Mouse (Mus musculus): ENCODE measurements at regions not wholly inside any gene's neighbourhood (a gene's known extent, or its start where the extent isn't known, plus 50 kb on each side); places are given as distances from the start of the nearest gene placed in this dataset.
A peak's percentile ranks its signal among the peaks of the same experiment; 100 is the strongest.

DNA sequence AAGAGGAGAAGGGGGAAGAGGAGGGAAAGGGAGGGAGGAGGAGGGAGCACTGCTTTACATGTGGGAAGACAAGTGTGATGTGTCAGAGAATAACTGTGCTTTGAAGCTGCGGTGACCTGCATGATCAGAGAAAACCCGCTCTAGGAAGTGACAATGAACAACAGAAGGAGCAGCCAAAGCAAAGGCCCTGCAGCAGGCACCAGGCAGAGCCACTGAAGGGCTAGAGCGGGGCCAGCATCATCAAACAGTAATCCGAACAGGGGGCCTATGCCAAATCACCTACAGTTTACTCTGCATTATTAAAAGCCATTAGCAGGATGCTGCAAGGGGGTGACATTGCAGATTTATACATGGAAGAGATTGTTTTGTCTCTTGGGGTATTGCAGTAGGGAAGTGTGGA lies 583.4 kb upstream of the Gm19410 start:
- H3K27ac ChIP-seq, result no peak overlapping the region
- H3K4me1 ChIP-seq (ENCODE audit: insufficient read depth, low read length), result no peaks in the 10 kb centered on the region
- DNase-seq (ENCODE audit: low spot score) (no peak), ATAC-seq (no peak)
- no peak overlapping the region for H3K4me2 ChIP-seq (ENCODE audit: low read depth, low read length)
- H3K36me3 ChIP-seq (ENCODE audit: insufficient read depth, low read length), result no peaks in the 10 kb centered on the region
- H3K9ac ChIP-seq (replicated peaks; ENCODE audit: low read length), result no peak overlapping the region
- no peaks in the 10 kb centered on the region for H3K9me3 ChIP-seq (ENCODE audit: low read length)
- 77% methylated on average over 4 of the region's 4 CpGs for WGBS
- no peak overlapping the region for H3K4me3 ChIP-seq (ENCODE audit: low read length)
- TF ChIP-seq CTCF (IDR thresholded peaks at IDR 0.05; ENCODE audit: low read depth), result no peak
- H3K27me3 ChIP-seq (ENCODE audit: insufficient read depth, low read length), result no peaks in the 10 kb centered on the region

DNA sequence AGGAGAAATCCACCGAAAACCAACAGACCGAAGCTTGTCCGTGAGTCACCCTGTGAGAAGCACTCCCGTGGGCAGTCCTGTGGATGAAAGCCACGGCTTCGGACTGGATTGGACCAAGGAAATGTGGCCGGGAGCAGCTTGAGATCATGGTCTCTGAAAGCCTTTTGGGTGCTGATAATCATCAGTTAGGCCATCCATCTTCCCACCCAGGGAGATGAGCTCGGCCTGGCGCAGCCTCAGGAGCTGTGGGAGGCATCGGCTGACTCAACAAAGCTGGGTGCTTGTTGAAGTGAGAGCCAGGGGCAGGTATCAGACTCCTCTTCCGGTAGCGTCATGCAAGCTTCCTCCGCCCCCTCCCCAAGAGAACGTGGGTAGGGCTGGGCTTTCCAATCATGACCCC lies 582.2 kb upstream of the Gm19410 start:
- no peaks in the 10 kb centered on the region for H3K27me3 ChIP-seq (ENCODE audit: insufficient read depth, low read length)
- H3K9me3 ChIP-seq (ENCODE audit: low read length), result no peaks in the 10 kb centered on the region
- no peaks in the 10 kb centered on the region for H3K4me1 ChIP-seq (ENCODE audit: insufficient read depth, low read length)
- WGBS, result 92% methylated on average over 14 of the region's 14 CpGs
- no peak for ATAC-seq
- DNase-seq (ENCODE audit: low spot score), result no peak
- no peak overlapping the region for H3K4me2 ChIP-seq (ENCODE audit: low read depth, low read length)
- no peaks in the 10 kb centered on the region for H3K36me3 ChIP-seq (ENCODE audit: insufficient read depth, low read length)
- H3K27ac ChIP-seq, result no peak overlapping the region
- H3K9ac ChIP-seq (replicated peaks; ENCODE audit: low read length), result no peak overlapping the region
- TF ChIP-seq CTCF (IDR thresholded peaks at IDR 0.05; ENCODE audit: low read depth), result no peak
- no peak overlapping the region for H3K4me3 ChIP-seq (ENCODE audit: low read length)

DNA sequence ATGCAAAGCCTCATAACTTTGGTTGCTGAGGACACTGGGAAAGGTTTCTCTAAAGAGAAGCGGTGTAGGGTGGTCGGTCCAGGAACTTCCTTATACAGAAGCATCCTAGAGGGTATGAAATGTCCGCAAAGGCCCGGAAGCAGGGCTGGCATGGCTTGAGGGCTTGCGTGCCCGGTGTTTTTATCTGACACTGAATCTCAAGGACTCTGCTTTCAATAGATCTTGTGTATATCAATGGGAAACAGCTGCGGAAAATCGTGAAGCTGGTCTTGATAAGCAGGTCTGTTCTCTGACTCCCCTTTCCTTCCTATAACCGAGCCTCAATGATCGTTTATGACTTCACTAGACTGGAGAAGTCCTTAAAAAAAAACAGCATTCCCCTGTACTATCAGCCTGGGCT lies 580.4 kb upstream of the Gm19410 start:
- no peaks in the 10 kb centered on the region for H3K27me3 ChIP-seq (ENCODE audit: insufficient read depth, low read length)
- no peaks in the 10 kb centered on the region for H3K9me3 ChIP-seq (ENCODE audit: low read length)
- H3K36me3 ChIP-seq (ENCODE audit: insufficient read depth, low read length), result no peaks in the 10 kb centered on the region
- WGBS, result 87% methylated on average over 10 of the region's 10 CpGs
- DNase-seq (ENCODE audit: low spot score) (no peak), ATAC-seq (no peak)
- H3K4me1 ChIP-seq (ENCODE audit: insufficient read depth, low read length), result no peaks in the 10 kb centered on the region
- H3K4me3 ChIP-seq (ENCODE audit: low read length), result no peak overlapping the region
- no peak overlapping the region for H3K9ac ChIP-seq (replicated peaks; ENCODE audit: low read length)
- H3K27ac ChIP-seq, result no peak overlapping the region
- H3K4me2 ChIP-seq (ENCODE audit: low read depth, low read length), result no peak overlapping the region
- no peak for TF ChIP-seq CTCF (IDR thresholded peaks at IDR 0.05; ENCODE audit: low read depth)

DNA sequence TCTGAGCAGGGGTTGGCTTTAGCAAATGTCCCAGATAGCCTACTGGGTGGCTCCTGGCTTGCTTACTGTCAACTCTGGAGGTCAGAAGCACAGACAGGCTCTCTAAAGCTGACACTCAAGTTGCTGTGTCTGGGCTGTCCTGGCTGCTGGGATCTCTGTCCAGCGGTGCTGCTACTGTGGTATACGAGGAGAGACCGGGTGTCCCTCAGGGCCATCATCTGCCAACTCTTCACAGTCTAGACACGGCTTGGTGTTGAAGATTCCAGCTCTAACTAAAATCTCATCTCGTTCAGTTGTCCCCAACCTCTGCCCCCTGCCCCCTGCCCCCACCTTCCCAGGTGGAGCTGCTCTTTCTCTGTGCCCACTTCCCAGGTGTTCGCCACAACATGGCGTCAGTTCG lies 577.1 kb upstream of the Gm19410 start:
- H3K36me3 ChIP-seq (ENCODE audit: insufficient read depth, low read length), result no peaks in the 10 kb centered on the region
- no peaks in the 10 kb centered on the region for H3K9me3 ChIP-seq (ENCODE audit: low read length)
- H3K4me2 ChIP-seq (ENCODE audit: low read depth, low read length), result no peak overlapping the region
- DNase-seq (ENCODE audit: low spot score) (no peak), ATAC-seq (no peak)
- no peaks in the 10 kb centered on the region for H3K27me3 ChIP-seq (ENCODE audit: insufficient read depth, low read length)
- H3K27ac ChIP-seq, result no peak overlapping the region
- no peak overlapping the region for H3K4me3 ChIP-seq (ENCODE audit: low read length)
- H3K4me1 ChIP-seq (ENCODE audit: insufficient read depth, low read length), result no peaks in the 10 kb centered on the region
- TF ChIP-seq CTCF (IDR thresholded peaks at IDR 0.05; ENCODE audit: low read depth), result no peak
- H3K9ac ChIP-seq (replicated peaks; ENCODE audit: low read length), result no peak overlapping the region
- 93% methylated on average over 8 of the region's 8 CpGs for WGBS

DNA sequence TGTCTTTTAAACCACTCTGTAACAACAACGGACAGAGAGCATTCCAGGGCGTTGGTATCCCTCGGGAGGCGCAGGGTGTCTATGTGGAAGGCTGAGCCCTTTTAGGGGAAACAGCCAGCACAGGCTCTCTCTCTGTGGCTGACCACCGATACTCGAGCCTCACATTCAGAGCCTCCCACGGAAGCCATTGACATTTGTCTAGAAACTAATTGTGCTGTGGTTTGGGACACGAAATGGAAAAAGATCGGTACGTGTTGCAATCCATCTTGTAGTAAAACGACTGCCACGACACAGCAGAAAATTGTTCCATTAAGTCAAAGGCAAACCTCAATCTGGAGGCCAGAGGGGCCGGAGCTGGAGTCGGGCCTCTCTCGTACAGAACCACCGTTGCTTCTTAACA lies 575.9 kb upstream of the Gm19410 start:
- H3K4me3 ChIP-seq (ENCODE audit: low read length), result no peak overlapping the region
- no peak overlapping the region for H3K9ac ChIP-seq (replicated peaks; ENCODE audit: low read length)
- no peak overlapping the region for H3K4me2 ChIP-seq (ENCODE audit: low read depth, low read length)
- H3K4me1 ChIP-seq (ENCODE audit: insufficient read depth, low read length), result no peaks in the 10 kb centered on the region
- no peak overlapping the region for H3K27ac ChIP-seq
- TF ChIP-seq CTCF (IDR thresholded peaks at IDR 0.05; ENCODE audit: low read depth), result no peak
- no peak for ATAC-seq
- 76% methylated on average over 16 of the region's 16 CpGs for WGBS
- H3K36me3 ChIP-seq (ENCODE audit: insufficient read depth, low read length), result no peaks in the 10 kb centered on the region
- H3K9me3 ChIP-seq (ENCODE audit: low read length), result no peaks in the 10 kb centered on the region
- no peaks in the 10 kb centered on the region for H3K27me3 ChIP-seq (ENCODE audit: insufficient read depth, low read length)
- no peak for DNase-seq (ENCODE audit: low spot score)

DNA sequence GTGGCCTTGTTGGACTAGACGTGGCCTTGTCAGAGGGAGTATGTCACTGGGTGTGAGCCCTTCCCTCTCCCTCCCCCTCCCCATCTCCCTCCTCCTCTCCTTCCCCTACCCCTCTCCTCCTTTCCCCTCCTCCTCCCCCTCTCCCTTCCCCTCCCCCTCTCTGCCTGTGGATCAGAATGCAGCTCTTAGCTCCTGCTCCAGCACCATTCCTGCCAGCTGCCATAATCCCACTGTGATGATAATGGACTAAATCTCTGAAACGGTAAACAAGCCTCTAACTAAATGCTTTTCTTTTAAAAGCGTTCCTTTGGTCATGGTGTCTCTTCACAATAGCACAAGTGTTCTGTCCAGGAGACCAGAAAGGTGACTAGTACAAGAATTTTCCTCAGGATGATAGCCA lies 573.1 kb upstream of the Gm19410 start:
- no peak overlapping the region for H3K9ac ChIP-seq (replicated peaks; ENCODE audit: low read length)
- no peak overlapping the region for H3K4me2 ChIP-seq (ENCODE audit: low read depth, low read length)
- ATAC-seq (no peak), DNase-seq (ENCODE audit: low spot score) (no peak)
- WGBS, result 40% methylated on average over 3 of the region's 3 CpGs
- H3K27me3 ChIP-seq (ENCODE audit: insufficient read depth, low read length), result no peaks in the 10 kb centered on the region
- no peaks in the 10 kb centered on the region for H3K9me3 ChIP-seq (ENCODE audit: low read length)
- no peak overlapping the region for H3K4me3 ChIP-seq (ENCODE audit: low read length)
- no peaks in the 10 kb centered on the region for H3K36me3 ChIP-seq (ENCODE audit: insufficient read depth, low read length)
- no peak overlapping the region for H3K27ac ChIP-seq
- no peaks in the 10 kb centered on the region; the same call in 1 of the 2 replicates for H3K4me1 ChIP-seq (ENCODE audit: insufficient read depth, low read length)
- no peak for TF ChIP-seq CTCF (IDR thresholded peaks at IDR 0.05; ENCODE audit: low read depth)

DNA sequence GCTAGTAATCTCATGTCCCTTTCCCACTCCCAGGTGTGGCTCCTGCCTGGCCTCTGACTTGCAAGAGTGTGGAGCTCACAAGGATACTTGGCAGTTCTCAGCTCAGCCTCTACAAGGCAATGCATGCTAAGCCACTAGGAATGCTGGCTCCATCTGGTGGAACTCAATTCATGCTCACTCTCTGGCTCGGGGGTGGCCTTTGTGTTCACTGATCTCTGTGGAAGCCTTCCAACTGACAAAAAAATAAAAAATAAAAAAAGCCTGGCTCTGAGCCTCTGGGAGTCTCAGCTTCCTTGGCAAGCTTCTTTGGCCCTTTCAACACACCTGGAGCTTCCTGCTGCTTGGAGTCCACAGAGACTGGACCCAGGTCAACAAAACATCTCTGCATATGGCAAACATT lies 571.8 kb upstream of the Gm19410 start:
- Histone ChIP-seq H3K27ac (no peak overlapping the region), H3K9ac (replicated peaks; ENCODE audit: low read length) (no peak overlapping the region), H3K4me1 (ENCODE audit: insufficient read depth, low read length) (no peaks in the 10 kb centered on the region; the same call in 1 of the 2 replicates), H3K9me3 (ENCODE audit: low read length) (no peaks in the 10 kb centered on the region), H3K27me3 (ENCODE audit: insufficient read depth, low read length) (no peaks in the 10 kb centered on the region), H3K4me2 (ENCODE audit: low read depth, low read length) (no peak overlapping the region), H3K36me3 (ENCODE audit: insufficient read depth, low read length) (no peaks in the 10 kb centered on the region), H3K4me3 (ENCODE audit: low read length) (no peak overlapping the region)
- peak; percentile 64 for TF ChIP-seq CTCF (IDR thresholded peaks at IDR 0.05; ENCODE audit: low read depth)
- DNase-seq (ENCODE audit: low spot score) (peak; percentile 82), ATAC-seq (peak; percentile 79)
- 9% methylated on average over 1 of the region's 1 CpGs for WGBS
